Mouse (Mus musculus): ENCODE data around the gene Herc2. TPM values are rescaled to one million over a fixed set of nuclear protein-coding genes. Genes with fewer than 3 reads are reported as not detected.
A peak's percentile ranks its signal among the peaks of the same experiment; 100 is the strongest.
"Not testable (repeated sequence)": the region's sequence is repeated elsewhere in the genome, so short reads cannot be mapped to it uniquely, and the experiment has no call there.

Gene Herc2
- polyA plus RNA-seq (2016; fragmentation: Nextera tagmentation; extraction: Ambion mirVana), result 21.0 and 22.1 TPM in 2 replicates

GRCm38 (mm10) chr7:56049831-56050321, at the start of gene Herc2:
Herc2 (plus strand) TSS chr7:56050196.
- H3K27me3 ChIP-seq (replicated peaks; ENCODE audit: low read depth, poor library complexity, severe bottlenecking), result no peaks in the 10 kb centered on the region
- DNase-seq (ENCODE audit: low spot score), result peak; percentile 99
- H3K4me1 ChIP-seq, result peaks cover 17% of the 10 kb centered on the region
- peaks cover 4% of the 10 kb centered on the region for H3K36me3 ChIP-seq (replicated peaks)
- H3K9me3 ChIP-seq, result no peaks in the 10 kb centered on the region
- H3K27ac ChIP-seq (replicated peaks), result peak within 1 kb of the TSS; percentile 88
- peak within 1 kb of the TSS; percentile 81 for H3K4me3 ChIP-seq
- under 1% methylated on average over 47 of the region's 47 CpGs for WGBS

- Histone ChIP-seq H3K27ac (replicated peaks) (no peak overlapping the region), H3K27me3 (replicated peaks; ENCODE audit: low read depth, poor library complexity, severe bottlenecking) (no peaks in the 10 kb centered on the region), H3K4me3 (no peak overlapping the region), H3K4me1 (no peaks in the 10 kb centered on the region), H3K36me3 (replicated peaks) (no peaks in the 10 kb centered on the region), H3K9me3 (0 out of 2 replicates have a peak, but pooled peaks cover 2% of the 10 kb centered on the region)
- DNase-seq (ENCODE audit: low spot score), result no peak
- 85% methylated on average over 4 of the region's 4 CpGs for WGBS
Measured at GRCm38 (mm10) chr7:56010318-56011017, 39.5 kb upstream of the Herc2 start.

- Histone ChIP-seq H3K4me3 (no peak overlapping the region), H3K9me3 (0 out of 2 replicates have a peak, but pooled peaks cover 2% of the 10 kb centered on the region), H3K27me3 (replicated peaks; ENCODE audit: low read depth, poor library complexity, severe bottlenecking) (no peaks in the 10 kb centered on the region), H3K36me3 (replicated peaks) (no peaks in the 10 kb centered on the region), H3K27ac (replicated peaks) (no peak overlapping the region), H3K4me1 (no peaks in the 10 kb centered on the region)
- no peak for DNase-seq (ENCODE audit: low spot score)
Measured at GRCm38 (mm10) chr7:56011018-56011333, 39.0 kb upstream of the Herc2 start.

- no peaks in the 10 kb centered on the region for H3K9me3 ChIP-seq
- no peak overlapping the region for H3K27ac ChIP-seq (replicated peaks)
- WGBS, result 96% methylated on average over 14 of the region's 14 CpGs
- no peak overlapping the region for H3K4me3 ChIP-seq
- peaks cover 2% of the 10 kb centered on the region for H3K4me1 ChIP-seq
- H3K27me3 ChIP-seq (replicated peaks; ENCODE audit: low read depth, poor library complexity, severe bottlenecking), result no peaks in the 10 kb centered on the region
- no peaks in the 10 kb centered on the region for H3K36me3 ChIP-seq (replicated peaks)
- DNase-seq (ENCODE audit: low spot score), result no peak
Measured at GRCm38 (mm10) chr7:56013261-56014001, 36.6 kb upstream of the Herc2 start.

GRCm38 (mm10) chr7:56014002-56014702, 35.8 kb upstream of the Herc2 start:
- WGBS, result 91% methylated on average over 9 of the region's 18 CpGs
- H3K36me3 ChIP-seq (replicated peaks); H3K4me3 ChIP-seq; H3K27me3 ChIP-seq (replicated peaks; ENCODE audit: low read depth, poor library complexity, severe bottlenecking); H3K27ac ChIP-seq (replicated peaks); DNase-seq (ENCODE audit: low spot score); H3K9me3 ChIP-seq; H3K4me1 ChIP-seq: not testable (repeated sequence)

GRCm38 (mm10) chr7:56015172-56015571, 34.8 kb upstream of the Herc2 start:
- DNase-seq (ENCODE audit: low spot score), result no peak
- Histone ChIP-seq H3K36me3 (replicated peaks) (no peaks in the 10 kb centered on the region), H3K9me3 (no peaks in the 10 kb centered on the region), H3K4me3 (no peak overlapping the region), H3K4me1 (peaks cover 12% of the 10 kb centered on the region), H3K27ac (replicated peaks) (no peak overlapping the region), H3K27me3 (replicated peaks; ENCODE audit: low read depth, poor library complexity, severe bottlenecking) (no peaks in the 10 kb centered on the region)
- 85% methylated on average over 6 of the region's 6 CpGs for WGBS

- Histone ChIP-seq H3K27ac (replicated peaks) (no peak overlapping the region), H3K9me3 (no peaks in the 10 kb centered on the region), H3K27me3 (replicated peaks; ENCODE audit: low read depth, poor library complexity, severe bottlenecking) (no peaks in the 10 kb centered on the region), H3K4me3 (no peak overlapping the region), H3K36me3 (replicated peaks) (no peaks in the 10 kb centered on the region), H3K4me1 (peaks cover 12% of the 10 kb centered on the region)
- WGBS, result 94% methylated on average over 7 of the region's 7 CpGs
- no peak for DNase-seq (ENCODE audit: low spot score)
Measured at GRCm38 (mm10) chr7:56015837-56016236, 34.2 kb upstream of the Herc2 start.

GRCm38 (mm10) chr7:56017761-56018160, 32.2 kb upstream of the Herc2 start:
- Histone ChIP-seq H3K27me3 (replicated peaks; ENCODE audit: low read depth, poor library complexity, severe bottlenecking) (no peaks in the 10 kb centered on the region), H3K27ac (replicated peaks) (no peak overlapping the region), H3K36me3 (replicated peaks) (no peaks in the 10 kb centered on the region), H3K4me1 (peaks cover 12% of the 10 kb centered on the region), H3K4me3 (no peak overlapping the region), H3K9me3 (no peaks in the 10 kb centered on the region)
- no peak for DNase-seq (ENCODE audit: low spot score)
- 79% methylated on average over 3 of the region's 3 CpGs for WGBS

GRCm38 (mm10) chr7:56018446-56018971, 31.5 kb upstream of the Herc2 start:
- Histone ChIP-seq H3K27ac (replicated peaks) (peak overlapping the region; percentile 90; the same call in 1 of the 2 replicates), H3K36me3 (replicated peaks) (no peaks in the 10 kb centered on the region), H3K27me3 (replicated peaks; ENCODE audit: low read depth, poor library complexity, severe bottlenecking) (no peaks in the 10 kb centered on the region), H3K4me3 (peak overlapping the region; percentile 77), H3K9me3 (no peaks in the 10 kb centered on the region), H3K4me1 (peaks cover 12% of the 10 kb centered on the region)
- DNase-seq (ENCODE audit: low spot score), result no peak
- 47% methylated on average over 7 of the region's 7 CpGs for WGBS

GRCm38 (mm10) chr7:56018972-56019929, 30.7 kb upstream of the Herc2 start:
- under 1% methylated on average over 70 of the region's 71 CpGs for WGBS
- Histone ChIP-seq H3K27ac (replicated peaks) (peak overlapping the region; percentile 90), H3K9me3 (no peaks in the 10 kb centered on the region), H3K27me3 (replicated peaks; ENCODE audit: low read depth, poor library complexity, severe bottlenecking) (no peaks in the 10 kb centered on the region), H3K4me1 (peaks cover 12% of the 10 kb centered on the region), H3K36me3 (replicated peaks) (no peaks in the 10 kb centered on the region), H3K4me3 (peak overlapping the region; percentile 77)
- peak; percentile 87 for DNase-seq (ENCODE audit: low spot score)

- H3K27ac ChIP-seq (replicated peaks), result peak within 1 kb of the TSS; percentile 90
- H3K4me1 ChIP-seq, result peaks cover 12% of the 10 kb centered on the region
- no peak for DNase-seq (ENCODE audit: low spot score)
- peak within 1 kb of the TSS; percentile 77 for H3K4me3 ChIP-seq
- WGBS, result 50% methylated on average over 3 of the region's 3 CpGs
- H3K27me3 ChIP-seq (replicated peaks; ENCODE audit: low read depth, poor library complexity, severe bottlenecking), result no peaks in the 10 kb centered on the region
- H3K9me3 ChIP-seq, result no peaks in the 10 kb centered on the region
- no peaks in the 10 kb centered on the region for H3K36me3 ChIP-seq (replicated peaks)
Measured at GRCm38 (mm10) chr7:56019930-56020253, 30.1 kb upstream of the Herc2 start, which contains the start of gene Nipa1. Nipa1 (minus strand) TSS chr7:56019954.

All from embryonic facial prominence, embryonic 10.5 days (tissue).